Mouse (Mus musculus): ENCODE results near the gene Sf3b6. TPM values are rescaled to one million over a fixed set of nuclear protein-coding genes. Genes with fewer than 3 reads are reported as not detected.
A peak's percentile ranks its signal among the peaks of the same experiment; 100 is the strongest.

The Sf3b6 gene
- polyA plus RNA-seq, 1 experiment from 2014 or later: 245 TPM

GRCm38 (mm10) chr12:4843741-4844140, 26.4 kb downstream of the Sf3b6 start:
- Histone ChIP-seq H3K9me3 (ENCODE audit: control insufficient read depth, low read length) (no peaks in the 10 kb centered on the region), H3K9ac (ENCODE audit: low read depth, low read length) (peak overlapping the region; percentile 68), H3K36me3 (ENCODE audit: control insufficient read depth, insufficient read depth, low read length) (peaks cover under 1% of the 10 kb centered on the region; the same call in 1 of the 2 replicates), H3K4me2 (ENCODE audit: low read depth, low read length) (peak overlapping the region; percentile 61), H3K4me1 (ENCODE audit: control insufficient read depth, insufficient read depth, low read length) (peaks cover 5% of the 10 kb centered on the region; the same call in 1 of the 2 replicates), H3K4me3 (ENCODE audit: low read depth, low read length) (peak overlapping the region; percentile 66), H3K27ac (replicated peaks; ENCODE audit: low read depth, low read length) (peak overlapping the region; percentile 69; the same call in 1 of the 2 replicates), H3K27me3 (replicated peaks; ENCODE audit: control insufficient read depth, insufficient read depth, low read length) (no peaks in the 10 kb centered on the region)
- DNase-seq (ENCODE audit: low spot score) (peak; percentile 63), ATAC-seq (ENCODE audit: low read depth) (peak; percentile 51)
- under 1% methylated on average over 12 of the region's 12 CpGs for WGBS

- DNase-seq (ENCODE audit: low spot score): no peak
- Histone ChIP-seq H3K4me2 (ENCODE audit: low read depth, low read length) (no peak overlapping the region), H3K27ac (replicated peaks; ENCODE audit: low read depth, low read length) (no peak overlapping the region), H3K9ac (ENCODE audit: low read depth, low read length) (no peak overlapping the region), H3K27me3 (replicated peaks; ENCODE audit: control insufficient read depth, insufficient read depth, low read length) (no peaks in the 10 kb centered on the region), H3K4me1 (ENCODE audit: control insufficient read depth, insufficient read depth, low read length) (no peaks in the 10 kb centered on the region), H3K9me3 (ENCODE audit: control insufficient read depth, low read length) (no peaks in the 10 kb centered on the region), H3K4me3 (ENCODE audit: low read depth, low read length) (no peak overlapping the region), H3K36me3 (ENCODE audit: control insufficient read depth, insufficient read depth, low read length) (peaks cover 45% of the 10 kb centered on the region)
- no peak for ATAC-seq (ENCODE audit: low read depth)
- 95% methylated on average over 5 of the region's 5 CpGs for WGBS
Observed at GRCm38 (mm10) chr12:4856160-4856559, 38.8 kb downstream of the Sf3b6 start.

- H3K27ac ChIP-seq (replicated peaks; ENCODE audit: low read depth, low read length): no peak overlapping the region
- DNase-seq (ENCODE audit: low spot score): no peak
- no peak overlapping the region for H3K9ac ChIP-seq (ENCODE audit: low read depth, low read length)
- peaks cover 42% of the 10 kb centered on the region for H3K36me3 ChIP-seq (ENCODE audit: control insufficient read depth, insufficient read depth, low read length)
- H3K4me3 ChIP-seq (ENCODE audit: low read depth, low read length): no peak overlapping the region
- 94% methylated on average over 2 of the region's 2 CpGs for WGBS
- no peak for ATAC-seq (ENCODE audit: low read depth)
- no peaks in the 10 kb centered on the region for H3K9me3 ChIP-seq (ENCODE audit: control insufficient read depth, low read length)
- H3K4me2 ChIP-seq (ENCODE audit: low read depth, low read length): no peak overlapping the region
- no peaks in the 10 kb centered on the region for H3K4me1 ChIP-seq (ENCODE audit: control insufficient read depth, insufficient read depth, low read length)
- no peaks in the 10 kb centered on the region for H3K27me3 ChIP-seq (replicated peaks; ENCODE audit: control insufficient read depth, insufficient read depth, low read length)
Observed at GRCm38 (mm10) chr12:4856834-4857233, 39.5 kb downstream of the Sf3b6 start.

GRCm38 (mm10) chr12:4859241-4859914, 42.0 kb downstream of the Sf3b6 start:
- WGBS: 34% methylated on average over 11 of the region's 11 CpGs
- peak; percentile 21; the same call in 1 of the 2 replicates for ATAC-seq (ENCODE audit: low read depth)

GRCm38 (mm10) chr12:4862672-4863071, 45.3 kb downstream of the Sf3b6 start:
- peaks cover 4% of the 10 kb centered on the region; the same call in 1 of the 2 replicates for H3K36me3 ChIP-seq (ENCODE audit: control insufficient read depth, insufficient read depth, low read length)
- H3K27ac ChIP-seq (replicated peaks; ENCODE audit: low read depth, low read length): no peak overlapping the region

More at GRCm38 (mm10) chr12:4859241-4859914, 42.0 kb downstream of the Sf3b6 start:
- Histone ChIP-seq H3K4me3 (ENCODE audit: low read depth, low read length) (no peak overlapping the region), H3K4me2 (ENCODE audit: low read depth, low read length) (no peak overlapping the region), H3K27ac (replicated peaks; ENCODE audit: low read depth, low read length) (no peak overlapping the region), H3K27me3 (replicated peaks; ENCODE audit: control insufficient read depth, insufficient read depth, low read length) (no peaks in the 10 kb centered on the region), H3K36me3 (ENCODE audit: control insufficient read depth, insufficient read depth, low read length) (peaks cover 30% of the 10 kb centered on the region), H3K4me1 (ENCODE audit: control insufficient read depth, insufficient read depth, low read length) (peaks cover 11% of the 10 kb centered on the region), H3K9ac (ENCODE audit: low read depth, low read length) (no peak overlapping the region), H3K9me3 (ENCODE audit: control insufficient read depth, low read length) (no peaks in the 10 kb centered on the region)
- peak; percentile 24 for DNase-seq (ENCODE audit: low spot score)

GRCm38 (mm10) chr12:4863654-4864337, 46.5 kb downstream of the Sf3b6 start:
- Histone ChIP-seq H3K9ac (ENCODE audit: low read depth, low read length) (0 out of 2 replicates have a peak overlapping the region, but pooled peaks have one; percentile 11), H3K27ac (replicated peaks; ENCODE audit: low read depth, low read length) (peak overlapping the region; percentile 61), H3K9me3 (ENCODE audit: control insufficient read depth, low read length) (no peaks in the 10 kb centered on the region), H3K4me3 (ENCODE audit: low read depth, low read length) (no peak overlapping the region), H3K36me3 (ENCODE audit: control insufficient read depth, insufficient read depth, low read length) (no peaks in the 10 kb centered on the region), H3K4me2 (ENCODE audit: low read depth, low read length) (no peak overlapping the region), H3K4me1 (ENCODE audit: control insufficient read depth, insufficient read depth, low read length) (peaks cover 13% of the 10 kb centered on the region), H3K27me3 (replicated peaks; ENCODE audit: control insufficient read depth, insufficient read depth, low read length) (no peaks in the 10 kb centered on the region)
- peak; percentile 79 for ATAC-seq (ENCODE audit: low read depth)
- peak; percentile 89 for DNase-seq (ENCODE audit: low spot score)
- WGBS: 41% methylated on average over 4 of the region's 4 CpGs

More at GRCm38 (mm10) chr12:4862672-4863071, 45.3 kb downstream of the Sf3b6 start:
- H3K9me3 ChIP-seq (ENCODE audit: control insufficient read depth, low read length): no peaks in the 10 kb centered on the region
- WGBS: 94% methylated on average over 4 of the region's 4 CpGs
- no peaks in the 10 kb centered on the region for H3K27me3 ChIP-seq (replicated peaks; ENCODE audit: control insufficient read depth, insufficient read depth, low read length)
- no peak overlapping the region for H3K4me2 ChIP-seq (ENCODE audit: low read depth, low read length)
- no peak overlapping the region for H3K4me3 ChIP-seq (ENCODE audit: low read depth, low read length)
- no peak for ATAC-seq (ENCODE audit: low read depth)
- DNase-seq (ENCODE audit: low spot score): no peak
- no peak overlapping the region for H3K9ac ChIP-seq (ENCODE audit: low read depth, low read length)
- peaks cover 13% of the 10 kb centered on the region for H3K4me1 ChIP-seq (ENCODE audit: control insufficient read depth, insufficient read depth, low read length)

- Histone ChIP-seq H3K27ac (replicated peaks; ENCODE audit: low read depth, low read length) (peak overlapping the region; percentile 61), H3K4me1 (ENCODE audit: control insufficient read depth, insufficient read depth, low read length) (peaks cover 13% of the 10 kb centered on the region), H3K9me3 (ENCODE audit: control insufficient read depth, low read length) (no peaks in the 10 kb centered on the region), H3K4me3 (ENCODE audit: low read depth, low read length) (no peak overlapping the region), H3K36me3 (ENCODE audit: control insufficient read depth, insufficient read depth, low read length) (no peaks in the 10 kb centered on the region), H3K27me3 (replicated peaks; ENCODE audit: control insufficient read depth, insufficient read depth, low read length) (no peaks in the 10 kb centered on the region), H3K9ac (ENCODE audit: low read depth, low read length) (0 out of 2 replicates have a peak overlapping the region, but pooled peaks have one; percentile 11), H3K4me2 (ENCODE audit: low read depth, low read length) (no peak overlapping the region)
- 62% methylated on average over 4 of the region's 4 CpGs for WGBS
- peak; percentile 22 for DNase-seq (ENCODE audit: low spot score)
- peak; percentile 7; the same call in 1 of the 2 replicates for ATAC-seq (ENCODE audit: low read depth)
Observed at GRCm38 (mm10) chr12:4864338-4864690, 47.0 kb downstream of the Sf3b6 start.

- WGBS: 75% methylated on average over 8 of the region's 8 CpGs
- ATAC-seq (ENCODE audit: low read depth) (no peak), DNase-seq (ENCODE audit: low spot score) (no peak)
- no peak overlapping the region for H3K4me2 ChIP-seq (ENCODE audit: low read depth, low read length)
- no peak overlapping the region for H3K9ac ChIP-seq (ENCODE audit: low read depth, low read length)
- no peaks in the 10 kb centered on the region for H3K36me3 ChIP-seq (ENCODE audit: control insufficient read depth, insufficient read depth, low read length)
- no peaks in the 10 kb centered on the region for H3K9me3 ChIP-seq (ENCODE audit: control insufficient read depth, low read length)
- no peaks in the 10 kb centered on the region for H3K27me3 ChIP-seq (replicated peaks; ENCODE audit: control insufficient read depth, insufficient read depth, low read length)
- H3K27ac ChIP-seq (replicated peaks; ENCODE audit: low read depth, low read length): no peak overlapping the region
- H3K4me1 ChIP-seq (ENCODE audit: control insufficient read depth, insufficient read depth, low read length): peaks cover 12% of the 10 kb centered on the region
- no peak overlapping the region for H3K4me3 ChIP-seq (ENCODE audit: low read depth, low read length)
Observed at GRCm38 (mm10) chr12:4868924-4869323, 51.6 kb downstream of the Sf3b6 start.

All from embryonic facial prominence, embryonic 14.5 days (tissue).